Mouse (Mus musculus) kidney, postnatal 25 days (tissue): Measurements from ENCODE around the gene Thnsl2.
A peak's percentile ranks its signal among the peaks of the same experiment; 100 is the strongest.

ENCODE experiments used
- DNase-seq, 2 experiments: peaks; one replicate each; pipeline ENCODE4 v3.0.0; 2021; ENCODE audit warnings: mixed read lengths in 2 of 2

Thnsl2 gene

GRCm38 (mm10) chr6:71131038-71131437, 13.2 kb downstream of the Thnsl2 start:
- DNase-seq: peak in 1 of 2 experiments; percentile 55

- peak; percentile 88 to 93 for DNase-seq
Observed at GRCm38 (mm10) chr6:71130269-71130668, 14.0 kb downstream of the Thnsl2 start.

GRCm38 (mm10) chr6:71129071-71129470, 15.2 kb downstream of the Thnsl2 start:
- peak; percentile 38 to 67 for DNase-seq

- no peak for DNase-seq
Observed at GRCm38 (mm10) chr6:71126290-71126689, 17.9 kb downstream of the Thnsl2 start.

- peak; percentile 82 to 88 for DNase-seq
Observed at GRCm38 (mm10) chr6:71125043-71125893, 19.0 kb downstream of the Thnsl2 start.

GRCm38 (mm10) chr6:71119577-71120254, 24.5 kb downstream of the Thnsl2 start:
- DNase-seq: no peak

- peak in 1 of 2 experiments; percentile 14 for DNase-seq
Observed at GRCm38 (mm10) chr6:71111419-71112113, 32.7 kb downstream of the Thnsl2 start.

- peak; percentile 4 to 43 for DNase-seq
Observed at GRCm38 (mm10) chr6:71106170-71106945, 37.9 kb downstream of the Thnsl2 start.

GRCm38 (mm10) chr6:71096126-71096525, 48.1 kb downstream of the Thnsl2 start:
- no peak for DNase-seq

GRCm38 (mm10) chr6:71094693-71095092, 49.5 kb downstream of the Thnsl2 start:
- DNase-seq: no peak

- peak; percentile 71 to 74 for DNase-seq
Observed at GRCm38 (mm10) chr6:71093686-71094085, 50.6 kb downstream of the Thnsl2 start.

- no peak for DNase-seq
Observed at GRCm38 (mm10) chr6:71090475-71090874, 53.8 kb downstream of the Thnsl2 start.

- DNase-seq: no peak
Observed at GRCm38 (mm10) chr6:71089735-71090134, 54.5 kb downstream of the Thnsl2 start.

- no peak for DNase-seq
Observed at GRCm38 (mm10) chr6:71088992-71089391, 55.2 kb downstream of the Thnsl2 start.

GRCm38 (mm10) chr6:71083441-71083840, 60.8 kb downstream of the Thnsl2 start:
- no peak for DNase-seq

- no peak for DNase-seq
Observed at GRCm38 (mm10) chr6:71082084-71082483, 62.2 kb downstream of the Thnsl2 start.

GRCm38 (mm10) chr6:71081230-71081629, 63.0 kb downstream of the Thnsl2 start:
- no peak for DNase-seq
